Mouse (Mus musculus) heart, adult 10 weeks (tissue): ENCODE measurements around the gene Osbp. TPM values are rescaled to one million over a fixed set of nuclear protein-coding genes. Genes with fewer than 3 reads are reported as not detected.

Source experiments
- polyA plus RNA-seq: library from polyadenylated mRNA; stranded (reverse); fragments of 350-450 nt; fragmentation: Illumina TruSeq; extraction: RNeasy Lipid Tissue Mini Kit (QIAGEN cat#74804); gene quantifications from one replicate; pipeline ENCODE4 v1.2.3, GENCODE M21; 2014; ENCODE audit warnings: low read depth, low replicate concordance

The Osbp gene
- 73.1 TPM for polyA plus RNA-seq

DNA sequence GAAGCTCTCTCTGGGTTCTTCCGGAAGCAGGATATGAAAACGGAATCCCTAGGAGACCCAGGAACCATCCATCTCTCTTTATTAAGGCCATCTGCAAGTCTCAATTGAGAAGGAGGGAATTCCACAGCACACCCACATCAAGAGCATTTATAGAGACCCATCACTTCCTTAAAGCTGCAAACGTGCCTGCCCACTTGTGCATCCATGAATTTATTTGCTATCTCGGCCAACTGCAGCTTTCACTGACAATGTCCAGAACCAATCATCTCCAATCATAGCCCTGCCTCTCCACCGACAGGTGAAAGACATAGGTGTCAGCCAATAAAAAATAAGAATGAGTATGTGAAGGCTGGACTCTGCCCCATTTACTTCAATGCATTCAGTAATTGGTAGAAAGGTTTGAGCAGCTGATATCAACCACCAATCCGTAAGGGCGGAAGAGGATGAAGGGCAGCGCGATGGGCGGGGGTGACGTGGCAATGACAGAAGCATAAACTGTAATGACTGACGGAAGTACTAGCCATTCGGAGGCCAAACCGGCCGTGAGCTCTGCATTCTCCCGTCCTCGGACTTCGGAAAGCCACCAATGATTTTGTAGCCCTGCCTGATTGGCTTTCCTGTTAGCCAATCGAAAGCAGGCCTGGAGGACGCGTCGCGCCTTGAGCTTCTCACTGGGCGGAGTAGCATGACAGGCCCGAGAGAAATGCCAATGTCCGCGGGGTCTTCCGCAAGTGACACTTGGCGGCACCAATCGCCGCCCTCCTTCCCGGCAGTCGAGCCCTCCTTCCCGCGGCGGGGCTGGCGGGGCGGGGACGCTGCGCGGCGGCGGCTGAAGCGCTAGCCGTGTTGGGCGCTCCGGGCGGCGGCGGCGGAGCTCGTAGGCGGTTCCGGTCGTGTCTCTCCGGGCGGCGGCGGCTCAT is at the start of gene Osbp:
Osbp (plus strand) TSS at position 919 of the 920 bp plus-strand sequence.

DNA sequence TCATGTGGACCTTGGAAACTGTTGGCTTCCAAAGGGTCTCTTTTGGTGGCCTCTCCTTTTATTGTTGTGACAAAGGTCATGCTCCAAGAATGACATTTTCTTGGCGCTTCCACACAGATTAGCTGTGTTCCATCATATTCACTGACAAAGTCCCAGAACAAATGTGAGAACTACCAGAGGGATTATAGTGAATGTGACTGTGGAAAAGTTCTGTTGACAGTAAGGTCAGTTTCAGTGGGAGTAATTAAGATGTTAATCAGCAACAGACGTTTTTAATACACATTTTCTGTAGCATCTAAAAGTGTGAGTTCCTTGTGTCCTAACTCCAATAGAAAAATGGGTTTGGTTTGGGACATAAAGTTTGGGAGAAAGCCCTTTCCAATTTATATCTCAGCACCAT is 75.5 kb downstream of the Osbp start, which contains the start of gene Olfr1423:
Olfr1423 (minus strand) TSS at position 101 of the 400 bp plus-strand sequence.

Other genes starting within 250 kb of the Osbp start
- not detected for gene Gif, start 218.4 kb upstream of the Osbp start, polyA plus RNA-seq
- gene Mrpl16, start 195.6 kb upstream of the Osbp start, polyA plus RNA-seq = 100 TPM
- gene Stx3, start 146.5 kb upstream of the Osbp start, polyA plus RNA-seq = 6.6 TPM
- not detected for gene Olfr1417, start 126.7 kb upstream of the Osbp start, polyA plus RNA-seq
- not detected for gene Olfr1418, start 104.9 kb upstream of the Osbp start, polyA plus RNA-seq
- gene Olfr1419, start 90.8 kb upstream of the Osbp start, polyA plus RNA-seq = not detected
- gene Olfr1420, start 79.4 kb upstream of the Osbp start, polyA plus RNA-seq = not detected
- gene Patl1, start 53.5 kb upstream of the Osbp start, polyA plus RNA-seq = 24.4 TPM
- gene Olfr1423, start 75.4 kb downstream of the Osbp start, polyA plus RNA-seq = not detected
- gene Olfr1424, start 96.7 kb downstream of the Osbp start, polyA plus RNA-seq = not detected
- not detected for gene Olfr1425, start 111.8 kb downstream of the Osbp start, polyA plus RNA-seq
- not detected for gene Olfr1426, start 126.1 kb downstream of the Osbp start, polyA plus RNA-seq
- not detected for gene Olfr1427, start 137.4 kb downstream of the Osbp start, polyA plus RNA-seq
- gene Olfr1428, start 150.0 kb downstream of the Osbp start, polyA plus RNA-seq = not detected
- not detected for gene Olfr76, start 157.3 kb downstream of the Osbp start, polyA plus RNA-seq
- gene Olfr1555-ps1, start 204.2 kb downstream of the Osbp start, polyA plus RNA-seq = not detected
- gene Olfr1431, start 234.7 kb downstream of the Osbp start, polyA plus RNA-seq = not detected